Mouse (Mus musculus): ENCODE data around the gene Mob3a. TPM values are rescaled to one million over a fixed set of nuclear protein-coding genes. Genes with fewer than 3 reads are reported as not detected.

Gene Mob3a
- total RNA-seq (2021): 10 to 100 TPM; 21.8 to 24.7 TPM

DNA sequence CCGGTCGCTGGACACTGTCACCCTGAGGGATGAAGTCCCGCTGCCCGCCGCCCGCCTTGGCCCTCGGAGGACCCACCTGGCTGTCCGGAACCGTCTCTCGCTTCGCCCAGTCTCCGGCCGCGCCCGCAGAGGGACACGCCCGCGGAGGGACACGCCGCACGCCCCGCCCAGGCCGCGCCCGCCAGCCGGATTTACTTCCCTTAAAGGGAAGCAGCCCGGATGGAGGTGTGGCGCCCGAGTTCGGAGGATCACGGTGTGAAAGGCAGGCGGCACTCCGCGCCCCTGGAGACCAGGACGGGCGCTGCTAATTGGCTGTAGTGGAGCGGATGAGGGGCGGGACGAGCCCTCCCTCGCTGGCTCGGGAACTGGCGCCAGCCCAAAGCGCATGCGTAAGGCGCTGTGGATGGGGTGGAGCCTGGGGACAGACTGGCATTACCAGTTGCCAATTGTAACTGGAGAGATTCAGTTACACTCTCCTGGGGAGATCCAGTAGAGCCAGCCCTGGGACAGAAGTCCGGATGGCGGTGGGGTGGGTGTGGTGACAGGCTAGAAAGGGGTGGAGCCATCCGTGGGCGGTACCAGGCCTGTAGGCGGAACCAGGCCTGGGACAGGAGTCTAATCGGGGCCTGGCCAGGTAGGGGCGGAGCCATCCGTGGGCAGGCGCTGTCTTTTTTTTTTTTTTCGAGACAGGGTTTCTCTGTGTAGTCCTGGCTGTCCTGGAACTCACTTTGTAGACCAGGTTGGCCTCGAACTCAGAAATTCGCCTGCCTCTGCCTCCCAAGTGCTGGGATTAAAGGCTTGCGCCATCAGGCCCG is at the start of gene Mob3a, which contains the start of gene Izumo4:
Gene Mob3a (minus strand): TSS at position 257 of the 815 bp plus-strand sequence.
Gene Izumo4 (plus strand): TSS at position 464 of the 815 bp plus-strand sequence.
- peak; percentile 99 for DNase-seq (ENCODE audit: extremely low spot score in 1 of 2, low spot score in 2 of 2)
- intact Hi-C loops (cut with DNase I): no loop called here

- intact Hi-C loops (cut with DNase I): no loop called here
- DNase-seq (ENCODE audit: extremely low spot score in 1 of 2, low spot score in 2 of 2): peak; percentile 49 to 77
These were observed 49.5 kb upstream of the Mob3a start for GRCm38 (mm10) chr10:80751188-80751832.

- peak in 1 of 2 experiments; percentile 67 for DNase-seq (ENCODE audit: extremely low spot score in 1 of 2, low spot score in 2 of 2)
- intact Hi-C loops (cut with DNase I): loop anchor here (5.0 kb wide), 2 partner anchors 129 to 249 kb away; no protein-coding TSS in a partner anchor
These were observed 46.8 kb upstream of the Mob3a start for GRCm38 (mm10) chr10:80748609-80749008.

DNA sequence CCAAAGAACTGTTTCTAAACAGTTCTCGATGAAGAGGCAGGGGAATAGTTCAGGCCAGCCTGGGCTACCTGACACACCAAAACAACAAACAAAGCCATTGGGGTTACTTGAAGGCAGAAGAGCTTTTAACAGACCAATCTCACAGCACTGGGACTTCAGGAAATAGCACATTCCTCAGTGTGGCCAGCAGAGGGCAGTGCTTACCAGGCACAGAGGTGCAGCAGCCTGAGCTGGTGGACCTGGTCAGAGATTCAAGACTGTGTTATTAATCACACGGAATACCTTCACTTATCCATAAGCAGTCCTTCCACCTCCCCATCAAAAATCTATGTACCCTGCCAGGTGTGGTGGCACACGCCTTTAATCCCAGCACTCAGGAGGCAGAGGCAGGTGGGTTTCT is 45.6 kb upstream of the Mob3a start:
- intact Hi-C loops (cut with DNase I): loop anchor here (5.0 kb wide), 2 partner anchors 130 to 250 kb away; no protein-coding TSS in a partner anchor
- peak; percentile 59 to 84 for DNase-seq (ENCODE audit: extremely low spot score in 1 of 2, low spot score in 2 of 2)

DNA sequence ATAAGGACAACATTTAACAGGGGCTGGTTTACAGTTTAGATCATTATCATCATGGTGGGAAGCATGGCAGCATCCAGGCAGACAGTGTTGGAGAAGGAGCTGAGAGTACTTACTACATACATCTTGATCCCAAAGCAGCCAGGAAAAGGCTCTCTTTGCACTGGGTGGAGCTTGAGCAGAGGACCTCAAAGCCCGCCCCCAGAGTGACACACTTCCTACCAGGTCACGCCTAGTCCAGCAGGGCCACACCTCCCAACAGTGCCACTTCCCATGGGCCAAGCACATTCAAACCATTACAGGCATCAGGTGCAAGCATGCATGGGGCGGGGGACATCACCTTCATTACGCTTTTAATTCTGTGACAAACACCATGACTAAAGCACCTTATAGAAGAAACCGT is 42.5 kb upstream of the Mob3a start:
- intact Hi-C loops (cut with DNase I): no loop called here
- DNase-seq (ENCODE audit: extremely low spot score in 1 of 2, low spot score in 2 of 2): peak in 1 of 2 experiments; percentile 77

DNA sequence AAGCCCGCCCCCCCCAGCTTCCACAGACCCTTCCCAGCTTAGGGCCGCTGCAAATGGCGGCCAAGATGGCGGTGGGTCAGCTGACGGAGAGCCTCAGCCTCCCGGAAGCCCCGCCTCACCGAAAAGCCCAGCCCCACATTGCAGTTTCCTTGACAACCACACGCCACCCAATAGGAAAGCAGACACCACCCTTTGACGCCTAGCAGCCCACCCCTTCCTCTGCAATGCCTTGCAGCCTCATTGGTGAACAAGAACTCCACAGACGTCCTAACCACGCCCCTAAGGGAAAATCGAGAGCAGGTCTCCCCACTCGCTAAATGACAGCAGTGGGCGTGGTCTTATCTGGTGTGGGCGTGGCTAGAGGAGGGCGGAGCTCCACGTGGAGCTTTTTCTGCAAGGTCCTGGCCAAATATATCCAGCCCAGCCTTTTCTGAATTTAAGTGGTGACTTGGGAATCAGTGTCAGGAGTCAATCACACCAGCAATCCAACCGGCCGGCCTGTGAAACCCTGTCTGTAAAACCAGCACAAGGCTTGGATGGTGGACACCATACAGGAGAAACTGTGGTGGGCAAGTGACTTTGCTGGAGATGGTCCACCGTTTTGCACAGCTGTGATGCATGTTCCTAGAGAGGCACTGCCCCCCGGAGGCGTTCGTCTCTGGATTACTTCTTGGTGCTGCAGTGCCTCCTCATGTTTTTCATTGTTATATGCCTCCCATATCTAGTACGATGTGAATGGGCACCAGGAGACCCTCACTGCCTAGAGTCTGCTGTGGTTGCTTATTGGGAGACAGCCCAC is 40.6 kb upstream of the Mob3a start, which contains the start of gene Ap3d1:
Gene Ap3d1 (minus strand): TSS at position 85 of the 799 bp plus-strand sequence.
- intact Hi-C loops (cut with DNase I): no loop called here
- peak; percentile 98 to 99 for DNase-seq (ENCODE audit: extremely low spot score in 1 of 2, low spot score in 2 of 2)

- DNase-seq (ENCODE audit: extremely low spot score in 1 of 2, low spot score in 2 of 2): no peak
- intact Hi-C loops (cut with DNase I): no loop called here
These were observed 39.9 kb upstream of the Mob3a start for GRCm38 (mm10) chr10:80741634-80742179.

- intact Hi-C loops (cut with DNase I): no loop called here
- peak in 1 of 2 experiments; percentile 31 for DNase-seq (ENCODE audit: extremely low spot score in 1 of 2, low spot score in 2 of 2)
These were observed 39.4 kb upstream of the Mob3a start for GRCm38 (mm10) chr10:80741146-80741545.

GRCm38 (mm10) chr10:80738657-80739056 is 36.9 kb upstream of the Mob3a start:
- intact Hi-C loops (cut with DNase I): no loop called here
- no peak for DNase-seq (ENCODE audit: extremely low spot score in 1 of 2, low spot score in 2 of 2)

- intact Hi-C loops (cut with DNase I): no loop called here
- DNase-seq (ENCODE audit: extremely low spot score in 1 of 2, low spot score in 2 of 2): no peak
These were observed 35.0 kb upstream of the Mob3a start for GRCm38 (mm10) chr10:80736731-80737130.

GRCm38 (mm10) chr10:80732611-80733101 is 30.9 kb upstream of the Mob3a start:
- intact Hi-C loops (cut with DNase I): no loop called here
- DNase-seq (ENCODE audit: extremely low spot score in 1 of 2, low spot score in 2 of 2): no peak

- intact Hi-C loops (cut with DNase I): no loop called here
- DNase-seq (ENCODE audit: extremely low spot score in 1 of 2, low spot score in 2 of 2): no peak
These were observed 25.8 kb upstream of the Mob3a start for GRCm38 (mm10) chr10:80727369-80728127.

GRCm38 (mm10) chr10:80717281-80717680 is 15.5 kb upstream of the Mob3a start:
- DNase-seq (ENCODE audit: extremely low spot score in 1 of 2, low spot score in 2 of 2): no peak
- intact Hi-C loops (cut with DNase I): loop anchor here (2.0 kb wide), 1 partner anchor 76 kb away; no protein-coding TSS in a partner anchor

DNA sequence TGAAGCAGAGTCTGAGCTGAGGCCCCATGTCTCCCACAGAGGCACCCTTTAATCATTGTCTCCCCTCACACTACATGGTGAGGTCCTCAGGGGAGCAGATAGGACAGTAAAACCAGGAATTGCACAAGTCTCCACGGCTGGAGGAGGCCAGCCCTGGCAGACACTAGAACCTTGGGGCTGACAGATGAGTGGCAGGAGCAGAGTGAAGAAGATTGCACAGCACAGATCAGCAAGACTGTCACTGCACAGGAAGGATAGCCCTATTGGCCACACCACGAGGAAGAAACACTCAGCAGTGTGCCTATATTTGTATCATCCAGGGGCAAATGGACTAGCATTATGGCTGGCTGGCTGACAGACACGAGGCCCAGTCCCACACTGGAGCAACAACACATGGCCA is 9.1 kb upstream of the Mob3a start:
- no peak for DNase-seq (ENCODE audit: extremely low spot score in 1 of 2, low spot score in 2 of 2)
- intact Hi-C loops (cut with DNase I): no loop called here

DNA sequence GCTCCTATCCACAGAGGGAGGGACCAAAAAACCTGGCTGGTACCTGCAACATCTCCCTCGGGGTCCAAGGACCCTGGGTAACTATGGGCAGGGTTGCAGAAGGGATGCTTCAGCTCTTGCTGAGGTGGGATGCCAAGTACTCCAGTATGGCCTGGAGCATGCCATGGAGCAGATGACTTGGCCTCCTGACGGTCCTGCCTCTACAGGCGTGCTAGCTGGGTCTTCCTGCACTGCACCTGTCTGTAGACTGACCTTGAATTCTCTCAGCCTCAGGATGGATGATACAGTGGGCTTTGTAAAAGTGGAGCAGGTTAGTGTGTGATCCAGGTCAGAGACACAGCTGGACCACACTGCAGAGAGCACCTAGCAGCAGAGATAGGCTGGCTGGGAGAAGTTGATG is 3.7 kb upstream of the Mob3a start:
- intact Hi-C loops (cut with DNase I): loop anchor here (5.0 kb wide), 1 partner anchor 87 kb away; no protein-coding TSS in a partner anchor
- DNase-seq (ENCODE audit: extremely low spot score in 1 of 2, low spot score in 2 of 2): no peak

GRCm38 (mm10) chr10:80705033-80705432 is 3.3 kb upstream of the Mob3a start:
- DNase-seq (ENCODE audit: extremely low spot score in 1 of 2, low spot score in 2 of 2): no peak
- intact Hi-C loops (cut with DNase I): loop anchor here (5.0 kb wide), 1 partner anchor 87 kb away; no protein-coding TSS in a partner anchor

DNA sequence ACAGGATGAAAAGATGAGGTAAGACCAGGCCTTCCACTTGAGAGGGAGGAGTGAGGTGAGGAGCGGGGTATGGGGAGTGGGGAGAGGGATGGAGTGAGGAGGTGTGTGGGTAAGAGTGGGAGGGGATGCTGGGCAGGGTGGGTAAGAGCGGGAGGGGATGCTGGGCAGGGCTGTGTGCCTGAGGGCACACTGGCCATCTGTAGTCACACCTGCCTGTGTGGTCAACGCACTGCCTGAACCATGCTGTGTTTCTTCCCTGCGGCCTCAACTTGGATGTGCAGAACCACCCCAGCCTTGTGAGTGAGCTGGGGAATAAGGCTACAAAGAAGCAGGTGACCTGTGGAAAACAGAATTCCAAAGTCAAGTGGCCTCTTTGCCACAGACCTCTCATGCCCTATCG is 2.6 kb upstream of the Mob3a start:
- intact Hi-C loops (cut with DNase I): no loop called here
- no peak for DNase-seq (ENCODE audit: extremely low spot score in 1 of 2, low spot score in 2 of 2)

DNA sequence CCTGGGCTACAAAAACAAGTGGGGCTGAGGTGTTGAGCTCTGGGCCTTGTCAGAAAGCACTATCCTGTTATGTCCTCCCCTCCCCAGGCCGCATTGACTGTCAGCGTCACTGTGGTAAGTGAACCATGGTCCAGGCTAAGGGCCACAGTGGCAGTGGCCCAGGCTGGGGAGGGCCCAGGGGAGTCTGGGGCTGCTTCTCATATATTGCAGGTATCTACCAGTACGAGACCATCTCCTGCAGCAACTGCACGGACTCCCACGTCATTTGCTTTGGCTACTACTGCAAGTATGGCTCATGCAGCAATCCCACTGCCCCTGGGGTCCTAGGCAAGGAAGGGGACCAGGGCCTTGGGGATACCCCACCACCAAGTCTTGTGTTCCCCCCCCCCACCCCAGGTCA is 1.9 kb upstream of the Mob3a start:
- intact Hi-C loops (cut with DNase I): no loop called here

More for the DNA sequence above, 1.9 kb upstream of the Mob3a start:
- no peak for DNase-seq (ENCODE audit: extremely low spot score in 1 of 2, low spot score in 2 of 2)

Measured in left cerebral cortex, postnatal 10 days (tissue).